Mouse (Mus musculus): Measurements from ENCODE around the gene Zfp612.

Zfp612 gene

GRCm38 (mm10) chr8:110135515-110135914, 56.0 kb downstream of the Zfp612 start:
- DNase-seq: no peak

- no peak for DNase-seq
Measured at GRCm38 (mm10) chr8:110140156-110140555, 60.6 kb downstream of the Zfp612 start.

DNA sequence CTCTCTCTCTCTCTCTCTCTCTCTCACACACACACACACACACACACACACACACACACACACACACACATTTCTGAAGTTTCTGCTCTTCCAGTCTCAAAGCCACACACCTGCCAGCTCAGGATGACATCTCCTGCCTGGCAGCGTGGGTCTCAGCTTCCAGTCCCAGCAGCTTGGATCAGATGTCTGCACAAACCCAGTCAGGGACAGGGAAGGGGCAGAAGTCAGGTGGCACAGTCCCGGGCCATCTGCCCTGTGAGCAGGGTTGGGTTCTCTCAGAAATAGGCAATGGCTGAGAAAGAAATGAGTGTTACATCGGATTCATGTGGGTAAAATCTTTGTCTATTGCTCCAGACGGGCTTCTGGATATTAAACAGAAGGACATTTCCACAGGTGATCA, 61.2 kb downstream of the Zfp612 start:
- DNase-seq: no peak
